Mouse (Mus musculus) MEL (cell line): Measurements from ENCODE around the gene Mfn1. TPM values are rescaled to one million over a fixed set of nuclear protein-coding genes. Genes with fewer than 3 reads are reported as not detected.

ENCODE experiments used
- DNase-seq: peaks from one replicate; pipeline ENCODE4 v3.0.0; 2011; ENCODE audit warnings: low read depth, low spot score
- H3K27ac ChIP-seq: 2 replicates; pipeline ENCODE4 v1.5.1; 2012; ENCODE audit warnings: low read depth, mild to moderate bottlenecking, control low read depth, low read length, moderate library complexity; ENCODE audit not compliant: control insufficient read depth
- H3K27me3 ChIP-seq, 2 experiments: fragments of 150-350 bp in 1 of 2; sonication (generic) in 1 of 2; 2 replicates each; pipeline ENCODE4 v1.6.1; 2012; ENCODE audit warnings: low read length in 2 of 2, mild to moderate bottlenecking in 2 of 2, improper control_type of control experiment in 1 of 2, moderate library complexity in 1 of 2; ENCODE audit not compliant: insufficient read depth in 2 of 2, control insufficient read depth in 1 of 2
- H3K36me3 ChIP-seq, 2 experiments: 2 replicates each; pipeline ENCODE4 v1.6.1; 2012 to 2014; ENCODE audit warnings: low read length in 2 of 2, improper control_type of control experiment in 1 of 2, inconsistent platforms in 1 of 2, mild to moderate bottlenecking in 1 of 2; ENCODE audit not compliant: insufficient read depth in 2 of 2, control insufficient read depth in 1 of 2
- H3K4me1 ChIP-seq, 2 experiments: fragments of 150-350 bp in 1 of 2; sonication (generic) in 1 of 2; 2 replicates each; pipeline ENCODE4 v1.6.1; 2012; ENCODE audit warnings: low read length in 2 of 2, improper control_type of control experiment in 1 of 2, mild to moderate bottlenecking in 1 of 2; ENCODE audit not compliant: insufficient read depth in 2 of 2, control insufficient read depth in 1 of 2
- H3K4me3 ChIP-seq, 2 experiments: fragments of 150-350 bp in 1 of 2; sonication (generic) in 1 of 2; 2 replicates each; pipeline ENCODE4 v1.5.1; 2012; ENCODE audit warnings: low read depth in 2 of 2, low read length in 2 of 2, mild to moderate bottlenecking in 2 of 2, moderate library complexity in 2 of 2, control low read depth in 1 of 2, improper control_type of control experiment in 1 of 2; ENCODE audit not compliant: control insufficient read depth in 1 of 2, insufficient read depth in 1 of 2
- H3K79me2 ChIP-seq: 2 replicates; pipeline ENCODE4 v1.6.1; 2012; ENCODE audit warnings: mild to moderate bottlenecking, low read length, moderate library complexity; ENCODE audit not compliant: control insufficient read depth, poor library complexity, insufficient read depth
- H3K9ac ChIP-seq: 2 replicates; pipeline ENCODE4 v1.6.1; 2012; ENCODE audit warnings: low read depth, mild to moderate bottlenecking, control low read depth, low read length, moderate library complexity; ENCODE audit not compliant: control insufficient read depth, poor library complexity, severe bottlenecking
- H3K9me3 ChIP-seq: fragments of 150-350 bp; sonication (generic); replicated peaks from 2 replicates; pipeline ENCODE4 v1.6.1; 2012; ENCODE audit warnings: mild to moderate bottlenecking, low read length, improper control_type of control experiment, moderate library complexity; ENCODE audit not compliant: insufficient read depth
- BHLHE40 ChIP-seq: IDR thresholded peaks from 2 replicates; pipeline ENCODE4 v1.6.1; 2012; ENCODE audit warnings: low read depth, mild to moderate bottlenecking, inconsistent platforms, low read length, improper control_type of control experiment, borderline replicate concordance
- CHD1 ChIP-seq: IDR thresholded peaks from 2 replicates; pipeline ENCODE4 v1.6.1; 2012; ENCODE audit warnings: low read depth, mild to moderate bottlenecking, inconsistent platforms, low read length, improper control_type of control experiment
- CTCF ChIP-seq, 3 experiments: IDR thresholded peaks in 2 of 3; conservative IDR thresholded peaks in 1 of 3; 2 replicates each; pipeline ENCODE4 v1.5.1; 2011 to 2012; ENCODE audit warnings: low read length in 3 of 3, low read depth in 2 of 3, mild to moderate bottlenecking in 2 of 3, improper control_type of control experiment in 1 of 3, inconsistent platforms in 1 of 3, mixed read lengths in 1 of 3, moderate library complexity in 1 of 3; ENCODE audit not compliant: control insufficient read depth in 1 of 3, insufficient read depth in 1 of 3, poor library complexity in 1 of 3, severe bottlenecking in 1 of 3
- EP300 ChIP-seq, 2 experiments: IDR thresholded peaks; 2 replicates each; pipeline ENCODE4 v1.6.1; 2011; ENCODE audit warnings: improper control_type of control experiment in 2 of 2, low read length in 2 of 2, low read depth in 1 of 2, mild to moderate bottlenecking in 1 of 2
- ETS1 ChIP-seq: IDR thresholded peaks from 2 replicates; pipeline ENCODE4 v1.6.1; 2012; ENCODE audit warnings: low read depth, mild to moderate bottlenecking, inconsistent platforms, low read length, improper control_type of control experiment, moderate library complexity
- HCFC1 ChIP-seq: IDR thresholded peaks from 2 replicates; pipeline ENCODE4 v1.6.1; 2012; ENCODE audit warnings: low read depth, mild to moderate bottlenecking, inconsistent platforms, low read length, improper control_type of control experiment, moderate library complexity
- JUND ChIP-seq: IDR thresholded peaks from 2 replicates; pipeline ENCODE4 v1.6.1; 2011; ENCODE audit warnings: low read depth, mild to moderate bottlenecking, improper control_type of control experiment, low read length
- KAT2A ChIP-seq: conservative IDR thresholded peaks from 2 replicates; pipeline ENCODE4 v1.6.1; 2012; ENCODE audit warnings: low read depth, low read length, improper control_type of control experiment, inconsistent platforms
- MAFK ChIP-seq: IDR thresholded peaks from 2 replicates; pipeline ENCODE4 v1.6.1; 2011; ENCODE audit warnings: low read depth, mild to moderate bottlenecking, low read length, improper control_type of control experiment, borderline replicate concordance
- MAX ChIP-seq: IDR thresholded peaks from 2 replicates; pipeline ENCODE4 v1.6.1; 2011; ENCODE audit warnings: low read length, improper control_type of control experiment
- MAZ ChIP-seq: IDR thresholded peaks from 2 replicates; pipeline ENCODE4 v1.6.1; 2012; ENCODE audit warnings: low read depth, mild to moderate bottlenecking, inconsistent platforms, low read length, improper control_type of control experiment
- MEF2A ChIP-seq: IDR thresholded peaks from 2 replicates; pipeline ENCODE4 v1.6.1; 2014; ENCODE audit warnings: low read depth, mild to moderate bottlenecking, inconsistent platforms, low read length, improper control_type of control experiment; ENCODE audit not compliant: poor library complexity, insufficient replicate concordance, severe bottlenecking; ENCODE audit errors: extremely low read depth
- MXI1 ChIP-seq: IDR thresholded peaks from 2 replicates; pipeline ENCODE4 v1.6.1; 2011; ENCODE audit warnings: mild to moderate bottlenecking, low read depth, low read length, improper control_type of control experiment
- MYB ChIP-seq: IDR thresholded peaks from 2 replicates; pipeline ENCODE4 v1.6.1; 2011; ENCODE audit warnings: mild to moderate bottlenecking, low read depth, low read length, improper control_type of control experiment
- NELFE ChIP-seq: IDR thresholded peaks from 2 replicates; pipeline ENCODE4 v1.6.1; 2011; ENCODE audit warnings: low read depth, low read length, improper control_type of control experiment
- NRF1 ChIP-seq: IDR thresholded peaks from 2 replicates; pipeline ENCODE4 v1.6.1; 2014; ENCODE audit warnings: low read depth, mild to moderate bottlenecking, inconsistent platforms, low read length, improper control_type of control experiment, moderate library complexity; ENCODE audit not compliant: poor library complexity, insufficient read depth, severe bottlenecking
- POLR2A ChIP-seq, 2 experiments: IDR thresholded peaks; 2 replicates each; pipeline ENCODE4 v1.6.1; 2011 to 2012; ENCODE audit warnings: low read length in 2 of 2, mild to moderate bottlenecking in 2 of 2, control low read depth in 1 of 2, improper control_type of control experiment in 1 of 2, low read depth in 1 of 2, moderate library complexity in 1 of 2; ENCODE audit not compliant: control insufficient read depth in 1 of 2, insufficient read depth in 1 of 2, poor library complexity in 1 of 2
- POLR2AphosphoS2 ChIP-seq: IDR thresholded peaks from 2 replicates; pipeline ENCODE4 v1.6.1; 2011; ENCODE audit warnings: low read length, improper control_type of control experiment
- POLR2AphosphoS5 ChIP-seq: IDR thresholded peaks from 2 replicates; pipeline ENCODE4 v1.6.1; 2012; ENCODE audit warnings: low read depth, borderline replicate concordance, mild to moderate bottlenecking, inconsistent platforms, low read length, moderate library complexity, mixed read lengths
- RAD21 ChIP-seq: IDR thresholded peaks from 2 replicates; pipeline ENCODE4 v1.6.1; 2011; ENCODE audit warnings: mild to moderate bottlenecking, low read depth, low read length, improper control_type of control experiment
- RCOR1 ChIP-seq: IDR thresholded peaks from 2 replicates; pipeline ENCODE4 v1.6.1; 2012; ENCODE audit warnings: low read depth, mild to moderate bottlenecking, inconsistent platforms, low read length, improper control_type of control experiment
- SIN3A ChIP-seq: IDR thresholded peaks from 2 replicates; pipeline ENCODE4 v1.6.1; 2012; ENCODE audit warnings: low read length, improper control_type of control experiment, inconsistent platforms
- TCF12 ChIP-seq: IDR thresholded peaks from 2 replicates; pipeline ENCODE4 v1.6.1; 2014; ENCODE audit warnings: low read depth, mild to moderate bottlenecking, inconsistent platforms, low read length, improper control_type of control experiment, moderate library complexity
- USF1 ChIP-seq: IDR thresholded peaks from 2 replicates; pipeline ENCODE4 v1.6.1; 2014; ENCODE audit warnings: low read depth, mild to moderate bottlenecking, inconsistent platforms, low read length, improper control_type of control experiment, moderate library complexity
- ZC3H11A ChIP-seq: IDR thresholded peaks from 2 replicates; pipeline ENCODE4 v1.6.1; 2012; ENCODE audit warnings: low read depth, mild to moderate bottlenecking, inconsistent platforms, low read length, improper control_type of control experiment
- ZMIZ1 ChIP-seq: IDR thresholded peaks from 2 replicates; pipeline ENCODE4 v1.6.1; 2012; ENCODE audit warnings: low read depth, mild to moderate bottlenecking, inconsistent platforms, low read length, improper control_type of control experiment, moderate library complexity
- polyA plus RNA-seq, 2 experiments: library from polyadenylated mRNA; stranded (reverse) in 1 of 2; unstranded in 1 of 2; fragments of >175 nt in 1 of 2; fragments of >200 nt in 1 of 2; gene quantifications; 2 replicates each; pipeline versions ENCODE4 v1.2.1 to v1.2.4; 2012; ENCODE audit warnings: low replicate concordance in 2 of 2, low read depth in 1 of 2; ENCODE audit not compliant: insufficient read length in 2 of 2, insufficient read depth in 1 of 2, missing spikeins in 1 of 2
- total RNA-seq: library from RNA; depleted of rRNA; stranded (reverse); fragments of 300-350 nt; gene quantifications from 2 replicates; pipeline ENCODE4 v1.2.3, GENCODE M21; 2012

The Mfn1 gene
- total and polyA plus RNA-seq, 3 experiments = 25.5 to 29.4 TPM; not detected in 1

GRCm38 (mm10) chr3:32616006-32616330, 86.7 kb downstream of the Mfn1 start:
- H3K36me3 ChIP-seq = peaks cover 0 to 33% of the 10 kb centered on the region in 2 experiments; a peak in 2 of 4 replicates
- H3K4me1 ChIP-seq = peaks cover 15 to 24% of the 10 kb centered on the region in 2 experiments
- H3K27ac ChIP-seq = peak overlapping the region; percentile 40
- H3K9me3 ChIP-seq = no peaks in the 10 kb centered on the region
- peak overlapping the region; percentile 90 for H3K9ac ChIP-seq
- H3K4me3 ChIP-seq = peak overlapping the region; percentile 88 to 99
- no peak for TF ChIP-seq MAFK
- TF ChIP-seq MAZ = peak; percentile 23; the same call in 1 of the 2 replicates
- TF ChIP-seq, all 39 proteins: peak for 1
- Histone ChIP-seq H3K79me2 (peaks cover 15% of the 10 kb centered on the region), H3K27me3 (no peaks in the 10 kb centered on the region)
- DNase-seq = peak; percentile 49

DNA sequence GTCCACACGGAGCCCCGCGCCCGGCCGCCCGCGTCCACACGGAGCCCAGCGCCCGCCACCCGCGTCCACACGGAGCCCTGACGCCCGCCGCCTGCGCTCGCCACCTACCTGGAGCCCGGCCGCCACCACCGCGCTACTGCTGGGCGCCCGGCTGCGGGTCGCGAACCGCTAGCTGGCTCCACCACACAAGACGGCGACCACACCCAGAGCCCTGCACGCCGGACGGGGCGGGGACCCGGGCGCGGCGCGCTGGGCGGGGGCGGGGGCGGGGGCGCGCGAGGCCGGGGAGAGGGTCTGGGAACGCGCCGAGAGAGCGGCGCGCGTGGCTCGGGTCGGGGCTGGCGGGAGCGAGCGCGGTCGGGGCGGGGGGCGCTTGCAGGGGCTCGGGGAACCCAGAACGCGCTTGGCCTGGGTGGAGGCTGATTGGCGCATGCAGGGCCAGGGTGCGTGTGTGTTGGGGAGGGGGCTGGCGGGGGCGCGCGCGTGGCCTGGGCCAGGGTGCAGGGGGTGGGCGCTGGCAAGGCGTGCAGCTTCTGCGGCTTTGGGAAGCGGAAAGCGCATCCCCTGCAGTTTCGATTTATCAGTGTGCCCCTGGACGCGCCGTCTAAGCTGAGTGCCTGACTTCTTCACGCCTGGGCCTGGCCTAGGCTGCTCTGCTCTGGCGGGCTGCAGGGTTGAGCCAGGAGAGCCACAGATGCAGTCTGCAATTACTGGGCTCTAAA, 87.2 kb downstream of the Mfn1 start, which contains the start of gene Gnb4:
Gene Gnb4 (minus strand): TSS at position 255 of the 722 bp plus-strand sequence.
- peak; percentile 71 for DNase-seq
- H3K4me1 ChIP-seq = peaks cover 14 to 21% of the 10 kb centered on the region in 2 experiments
- TF ChIP-seq MAX = no peak
- TF ChIP-seq MYB = no peak
- TF ChIP-seq BHLHE40 = no peak
- peak; percentile 31; the same call in 1 of the 2 replicates for TF ChIP-seq TCF12
- no peak for TF ChIP-seq JUND
- peak; percentile 73 for TF ChIP-seq MXI1
- peak; percentile 48; the same call in 1 of the 2 replicates for TF ChIP-seq NELFE
- TF ChIP-seq ZC3H11A = no peak
- no peak for TF ChIP-seq POLR2AphosphoS5
- 0 out of 2 replicates have a peak, but pooled peaks have one; percentile 51 for TF ChIP-seq ZMIZ1
- TF ChIP-seq POLR2A (IDR thresholded peaks at IDR 0.05; ENCODE audit: control insufficient read depth in 1 of 2, insufficient read depth in 1 of 2, low read depth in 1 of 2, low read length in 2 of 2, poor library complexity in 1 of 2) = peak; percentile 39 to 70; a peak in 3 of 4 replicates
- TF ChIP-seq CHD1 = no peak
- no peak for TF ChIP-seq NRF1
- 0 out of 2 replicates have a peak, but pooled peaks have one; percentile 24 for TF ChIP-seq HCFC1
- TF ChIP-seq SIN3A = peak; percentile 43; the same call in 1 of the 2 replicates
- no peak for TF ChIP-seq ETS1
- TF ChIP-seq MEF2A = no peak
- TF ChIP-seq RAD21 = no peak
- no peak; a peak in 1 of 4 replicates for TF ChIP-seq EP300 (IDR thresholded peaks at IDR 0.05; ENCODE audit: low read depth in 1 of 2, low read length in 2 of 2)
- TF ChIP-seq CTCF (IDR thresholded peaks at IDR 0.05 in 2 of 3, conservative IDR thresholded peaks at IDR 0.05 in 1 of 3; ENCODE audit: control insufficient read depth in 1 of 3, insufficient read depth in 1 of 3, low read depth in 2 of 3, low read length in 3 of 3, poor library complexity in 1 of 3, severe bottlenecking in 1 of 3) = no peak
- TF ChIP-seq RCOR1 = no peak
- TF ChIP-seq KAT2A = no peak
- no peak for TF ChIP-seq POLR2AphosphoS2
- no peak for TF ChIP-seq USF1

More for the DNA sequence above, 87.2 kb downstream of the Mfn1 start, which contains the start of gene Gnb4:
- Histone ChIP-seq H3K36me3 (peaks cover 0 to 31% of the 10 kb centered on the region in 2 experiments; a peak in 2 of 4 replicates), H3K79me2 (peaks cover 15% of the 10 kb centered on the region), H3K9ac (peak within 1 kb of the TSS; percentile 90), H3K4me3 (peak within 1 kb of the TSS; percentile 88 to 99), H3K9me3 (no peaks in the 10 kb centered on the region), H3K27ac (peak within 1 kb of the TSS; percentile 40), H3K27me3 (no peaks in the 10 kb centered on the region)
